Mouse (Mus musculus): ENCODE measurements around the gene Cd3eap.

Gene Cd3eap

DNA sequence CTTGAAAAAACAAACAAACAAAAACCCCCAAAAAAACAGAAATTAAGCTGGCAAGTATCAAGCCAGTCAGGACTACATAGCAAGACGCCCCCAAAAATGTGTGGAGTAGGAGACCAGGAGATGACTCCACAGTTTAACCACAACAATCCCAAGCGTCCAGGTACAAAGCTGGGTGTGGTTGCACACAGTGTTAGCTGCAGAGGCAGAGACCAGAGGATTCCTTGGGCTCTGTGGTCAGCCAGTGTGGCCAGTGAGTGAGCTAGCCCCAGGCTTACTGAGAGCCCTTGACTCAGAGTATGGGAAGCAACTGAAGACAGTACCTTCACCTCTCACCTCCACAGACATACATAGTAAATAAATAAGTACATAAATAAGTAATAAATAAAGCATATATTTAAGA lies 27.4 kb downstream of the Cd3eap start:
- DNase-seq (ENCODE audit: low spot score): no peak

DNA sequence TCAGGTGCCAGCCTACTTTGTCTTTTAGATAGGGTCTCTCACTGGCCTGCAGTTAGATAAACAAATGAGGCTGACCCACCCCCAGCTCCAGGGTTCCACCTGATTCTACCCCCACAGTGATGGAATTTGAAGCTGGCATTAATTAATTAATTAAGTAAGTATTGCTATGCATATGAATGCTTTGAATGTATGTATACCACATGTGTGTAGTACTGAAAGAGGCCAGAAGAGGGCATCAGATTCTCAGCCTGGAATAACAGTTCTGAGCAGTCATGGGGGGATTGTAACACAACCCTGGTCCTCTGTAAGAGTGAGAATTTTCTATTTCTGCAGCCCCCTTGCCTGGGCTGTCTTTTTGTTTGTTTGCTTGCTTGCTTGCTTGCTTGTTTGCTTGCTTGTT lies 30.9 kb downstream of the Cd3eap start:
- DNase-seq (ENCODE audit: low spot score): no peak

DNA sequence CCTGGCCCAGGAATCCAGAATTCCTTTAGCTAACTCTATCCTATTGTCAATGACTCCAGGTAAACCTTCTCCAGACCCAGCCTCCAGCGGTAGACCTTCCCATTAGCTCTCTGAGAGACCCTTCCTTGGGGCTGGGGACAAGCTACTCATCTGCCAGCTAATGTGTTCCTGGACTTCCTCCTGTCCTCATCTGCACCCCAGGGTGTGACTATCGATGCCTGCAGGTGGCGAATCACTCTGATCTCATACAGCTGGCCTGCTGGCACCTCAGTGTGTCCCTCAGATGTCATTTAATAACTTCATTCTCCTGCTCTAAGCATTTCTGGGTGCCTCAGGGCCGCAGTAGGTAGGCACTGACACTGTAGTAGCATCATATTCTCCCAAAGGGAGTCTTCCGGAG lies 31.5 kb downstream of the Cd3eap start:
- no peak for DNase-seq (ENCODE audit: low spot score)

DNA sequence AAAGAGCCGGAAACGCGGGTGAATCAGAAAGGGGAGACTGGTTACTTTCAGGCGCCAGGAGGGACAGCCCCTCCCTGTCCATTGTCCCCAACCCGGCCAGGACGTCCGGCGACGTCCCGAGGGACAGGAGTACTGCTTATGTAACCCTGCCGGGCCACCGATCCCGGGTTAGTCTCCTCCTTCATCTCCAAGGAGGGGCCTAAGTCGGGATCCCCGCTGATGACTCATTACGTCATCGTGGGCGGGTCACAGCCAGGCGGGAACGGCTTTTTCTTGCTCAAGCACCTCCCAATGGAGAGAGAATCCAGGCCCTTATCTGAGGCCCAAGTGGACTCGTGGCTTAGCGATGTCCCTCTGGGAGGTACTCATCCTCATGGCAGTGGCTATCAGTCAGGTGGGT lies 32.2 kb downstream of the Cd3eap start:
- DNase-seq (ENCODE audit: low spot score): no peak

DNA sequence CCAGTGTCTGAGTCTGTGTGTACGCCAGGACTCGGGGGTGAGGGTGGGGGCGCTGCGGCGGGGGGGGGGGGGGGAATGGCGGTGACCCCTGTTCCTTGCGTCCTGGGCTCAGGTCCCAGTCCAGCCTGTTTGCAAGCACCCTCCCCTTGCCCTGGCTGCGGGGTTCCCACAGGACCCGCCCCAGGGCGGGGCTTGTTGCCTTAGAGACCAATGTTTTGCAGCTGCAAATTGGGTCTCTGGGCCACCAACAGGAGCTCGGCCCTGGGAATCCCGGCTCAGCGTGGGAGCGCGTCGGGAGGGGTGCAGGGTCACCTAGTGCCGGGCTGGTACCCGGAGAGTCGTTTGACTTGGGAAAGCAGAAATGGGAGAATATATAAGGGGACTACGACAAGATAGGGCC lies 32.9 kb downstream of the Cd3eap start:
- DNase-seq (ENCODE audit: low spot score): no peak

DNA sequence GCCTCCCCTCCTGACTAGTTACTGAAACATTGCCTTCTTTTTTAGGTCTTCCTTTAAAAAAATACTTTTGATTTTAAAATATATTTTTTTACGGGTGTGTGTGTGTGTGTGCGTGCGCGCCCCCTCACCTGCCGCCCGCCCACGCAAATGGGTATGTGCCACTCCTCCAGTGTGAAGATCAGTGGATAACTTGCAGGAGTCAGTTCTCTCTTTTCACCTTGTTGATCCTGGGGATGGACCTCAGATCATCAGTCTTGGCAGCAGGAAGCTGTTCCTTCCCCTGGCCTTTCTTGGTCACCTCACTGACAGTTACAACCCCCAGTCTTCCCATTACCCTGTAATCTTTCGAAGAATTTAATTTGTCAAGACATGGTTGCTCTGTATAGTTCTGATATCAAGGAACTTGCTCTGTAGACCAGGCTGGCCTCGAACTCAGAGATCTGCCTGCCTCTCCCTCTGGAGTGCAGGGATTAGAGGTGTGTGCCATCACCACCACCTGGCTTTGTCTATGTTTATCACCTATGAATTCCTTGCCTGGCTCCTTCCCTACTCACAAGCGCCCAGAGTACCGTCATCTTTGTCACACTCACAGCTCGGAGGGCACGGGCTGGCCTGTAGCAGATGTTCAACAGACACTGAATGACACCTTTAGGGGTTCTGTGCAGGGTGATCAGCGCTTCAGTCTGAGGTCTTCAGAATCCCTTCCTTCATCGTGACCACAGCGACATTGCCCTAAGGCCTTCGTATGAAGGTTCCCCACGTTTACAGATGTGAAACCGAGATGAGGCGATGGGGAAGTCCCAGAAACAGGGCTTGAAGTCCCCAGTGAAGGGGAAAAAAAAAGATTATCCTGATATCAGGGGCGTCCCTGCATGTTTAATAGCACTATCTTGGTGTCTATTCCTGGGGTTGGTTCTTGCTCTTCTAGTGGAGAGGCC lies 33.8 kb downstream of the Cd3eap start:
- no peak for DNase-seq (ENCODE audit: low spot score)

DNA sequence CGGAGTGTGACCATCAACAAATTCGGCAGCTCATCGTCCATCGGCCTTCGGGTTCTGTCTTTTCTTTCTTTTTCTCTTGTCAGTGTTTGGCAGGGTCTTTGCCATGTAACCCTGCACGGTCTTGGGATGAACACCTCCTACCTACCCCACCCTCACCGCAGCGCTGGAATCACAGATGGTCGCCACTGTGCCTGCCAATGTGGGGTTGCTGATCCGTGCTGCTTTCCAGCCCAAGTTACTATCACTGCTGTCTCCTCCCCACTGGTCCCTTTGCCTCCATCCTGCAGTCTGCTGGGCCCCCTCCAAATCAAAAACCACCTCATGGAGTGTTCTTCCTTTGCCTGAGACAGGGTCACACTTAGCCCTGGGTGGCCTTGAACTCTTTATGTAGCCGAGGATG lies 35.1 kb downstream of the Cd3eap start:
- DNase-seq (ENCODE audit: low spot score): no peak

DNA sequence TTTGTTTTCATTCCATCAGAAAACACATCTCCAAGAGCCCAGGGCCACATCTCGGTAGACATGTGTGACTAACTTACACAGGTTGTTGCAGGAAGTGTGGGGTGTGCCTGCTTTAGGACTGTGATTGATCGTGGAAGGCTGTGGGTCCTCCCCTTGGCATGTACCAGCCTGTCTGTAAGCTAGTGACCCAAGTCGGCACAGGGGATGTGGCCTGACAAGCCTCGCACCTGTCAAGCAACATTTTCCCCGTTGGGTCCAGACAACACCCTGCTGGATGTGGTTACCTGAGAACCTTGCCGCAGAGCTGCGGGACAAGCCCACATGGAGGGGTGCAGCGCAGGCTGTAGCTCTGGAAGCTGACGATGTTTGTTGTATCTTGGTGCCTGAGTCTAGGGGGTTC lies 36.8 kb downstream of the Cd3eap start:
- no peak for DNase-seq (ENCODE audit: low spot score)

DNA sequence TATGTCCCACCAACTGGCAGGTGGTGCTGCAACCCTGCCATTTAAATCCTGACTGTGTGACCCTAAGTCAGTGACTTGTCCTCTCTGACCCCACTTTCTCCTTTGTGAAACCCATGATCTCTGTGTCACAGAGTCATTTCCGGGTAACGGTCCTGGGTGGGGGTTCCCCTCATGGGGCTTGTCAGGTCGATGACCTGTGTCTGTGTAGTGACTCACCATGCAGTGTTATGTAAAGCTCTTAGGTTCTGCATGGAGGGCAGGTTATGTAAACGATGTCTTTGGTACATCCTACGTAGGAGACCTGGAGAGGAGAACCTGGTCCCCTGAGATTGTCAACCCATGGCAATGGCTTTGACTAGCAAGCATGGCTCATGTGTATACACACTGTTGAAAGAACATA lies 37.8 kb downstream of the Cd3eap start:
- DNase-seq (ENCODE audit: low spot score): no peak

DNA sequence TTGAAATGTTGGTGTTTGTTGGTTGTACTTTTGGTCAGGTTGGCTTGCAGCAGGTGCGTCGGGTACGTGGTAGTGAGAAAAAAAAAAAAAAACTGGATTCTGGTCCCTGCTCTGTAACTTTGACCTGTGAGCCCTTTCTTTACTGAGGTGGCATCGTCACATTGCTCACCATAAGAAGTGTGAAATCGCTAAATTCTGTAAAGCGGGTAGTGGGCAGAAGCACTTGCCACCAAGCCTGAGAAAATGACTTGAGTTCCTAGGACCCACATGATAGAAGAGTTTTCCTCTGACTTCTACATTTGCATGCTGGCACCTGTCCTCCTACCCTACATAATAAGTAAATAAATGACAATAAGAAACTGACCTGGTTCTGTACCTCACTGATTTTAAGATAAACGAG lies 38.6 kb downstream of the Cd3eap start:
- no peak for DNase-seq (ENCODE audit: low spot score)

DNA sequence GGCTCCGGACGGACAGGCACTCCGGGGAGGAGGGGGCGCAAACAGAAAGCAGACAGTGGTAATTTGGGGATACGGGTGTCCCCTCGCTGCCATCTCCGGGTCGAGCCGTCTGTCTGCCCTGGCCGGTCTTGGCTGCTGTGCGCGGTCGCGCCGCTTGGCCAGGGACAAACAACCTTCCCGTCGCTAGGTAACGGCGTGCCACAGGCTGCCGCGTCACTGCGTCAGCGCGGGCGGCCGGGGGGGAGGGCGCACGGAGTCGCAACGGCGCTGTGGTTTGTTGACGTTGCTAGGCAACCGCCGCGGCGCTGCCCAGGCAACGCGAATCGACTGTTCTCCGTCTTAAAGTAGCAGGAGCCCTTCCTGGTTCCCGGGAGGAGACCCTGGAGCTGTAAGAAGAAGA lies 39.4 kb downstream of the Cd3eap start:
- DNase-seq (ENCODE audit: low spot score): peak; percentile 84

DNA sequence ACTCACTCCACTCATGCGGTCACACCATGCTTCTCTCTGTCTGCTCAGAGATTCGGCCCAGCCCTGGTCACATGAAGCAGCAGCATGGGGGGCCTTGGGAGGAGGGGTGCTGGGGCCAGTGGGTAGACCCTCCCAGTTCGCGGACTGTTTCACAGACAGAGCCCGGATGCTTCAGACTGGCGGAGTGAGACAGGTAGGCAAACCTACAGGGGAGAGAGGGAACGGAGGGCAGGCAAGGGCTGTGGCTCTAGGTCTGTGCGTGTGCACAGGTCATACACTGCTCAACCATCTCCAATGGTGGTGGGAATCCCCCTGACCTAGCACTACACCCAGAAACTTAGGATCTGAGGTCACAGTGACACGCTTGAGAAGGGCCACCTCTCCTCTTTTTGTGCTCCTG lies 39.8 kb downstream of the Cd3eap start:
- no peak for DNase-seq (ENCODE audit: low spot score)

DNA sequence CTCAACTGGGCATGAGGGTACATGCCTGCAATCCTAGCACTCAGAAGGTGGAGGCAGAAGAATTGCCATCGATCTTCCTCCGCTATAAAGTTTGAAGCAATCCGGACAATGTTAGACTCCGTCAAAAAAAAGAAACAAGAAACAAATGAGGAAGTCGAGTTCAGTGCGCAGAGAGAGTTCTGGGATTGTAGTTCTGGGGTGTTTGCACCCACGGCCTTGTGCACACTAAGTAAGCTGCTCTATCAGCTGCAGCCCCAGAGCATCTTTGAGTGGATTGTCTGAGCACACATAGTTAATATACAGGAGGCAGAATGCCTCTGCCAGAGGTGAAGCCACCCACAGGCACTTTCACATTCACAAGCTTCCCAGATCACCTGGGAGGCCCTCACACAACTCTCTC lies 40.6 kb downstream of the Cd3eap start:
- no peak for DNase-seq (ENCODE audit: low spot score)

DNA sequence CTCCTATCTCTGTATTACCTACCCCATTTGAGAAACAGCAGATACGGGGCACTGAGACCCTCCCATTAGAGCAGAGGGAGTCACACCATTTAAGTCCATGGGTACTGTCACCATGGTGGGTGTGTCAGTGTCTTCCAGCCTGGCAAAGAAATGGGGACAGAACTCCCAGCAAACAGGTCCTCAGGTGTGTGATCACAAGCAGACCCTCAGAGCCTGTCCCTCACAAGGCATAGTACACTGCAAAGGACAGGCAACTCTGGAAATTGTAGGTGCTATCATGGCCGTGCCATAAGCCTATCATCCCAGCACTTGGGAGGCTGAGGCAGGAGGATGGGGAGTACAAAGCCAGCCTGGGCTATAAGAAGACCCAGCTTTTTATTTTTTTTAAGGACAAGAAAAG lies 41.1 kb downstream of the Cd3eap start:
- no peak for DNase-seq (ENCODE audit: low spot score)

DNA sequence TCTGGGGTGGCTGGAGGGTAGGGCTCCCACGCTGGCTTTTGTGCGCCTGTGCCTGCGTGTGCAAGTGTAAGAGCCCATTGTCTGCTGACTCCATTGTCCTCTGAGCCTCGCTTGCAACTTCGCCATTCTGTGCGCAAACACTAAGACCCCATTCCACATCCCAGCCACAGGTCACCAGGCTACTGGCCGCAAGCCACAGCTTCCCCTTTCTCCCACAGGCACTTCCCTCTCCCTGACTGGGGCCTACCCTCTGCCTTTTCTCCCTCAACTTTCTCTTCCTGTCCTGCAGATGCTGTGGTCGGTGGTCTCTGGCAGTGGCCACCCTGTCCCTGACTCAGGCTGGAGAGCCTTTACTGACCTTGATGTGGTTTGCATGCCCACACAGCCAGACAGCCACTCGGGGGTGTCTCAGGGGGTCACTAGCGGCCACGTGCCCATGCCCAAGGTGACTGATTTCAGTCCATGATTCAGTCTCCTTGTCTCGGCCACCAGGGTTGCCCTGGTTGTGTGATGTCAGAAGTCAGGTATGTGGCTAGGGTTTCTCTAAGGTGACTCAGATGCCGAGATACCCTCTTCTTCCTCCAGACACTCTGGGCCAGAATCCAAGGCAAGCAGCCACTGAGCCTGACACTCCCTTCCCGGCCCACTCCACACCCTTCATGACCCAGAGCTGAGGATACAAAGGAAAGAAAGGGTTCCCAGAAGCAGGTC lies 42.7 kb downstream of the Cd3eap start:
- DNase-seq (ENCODE audit: low spot score): no peak

DNA sequence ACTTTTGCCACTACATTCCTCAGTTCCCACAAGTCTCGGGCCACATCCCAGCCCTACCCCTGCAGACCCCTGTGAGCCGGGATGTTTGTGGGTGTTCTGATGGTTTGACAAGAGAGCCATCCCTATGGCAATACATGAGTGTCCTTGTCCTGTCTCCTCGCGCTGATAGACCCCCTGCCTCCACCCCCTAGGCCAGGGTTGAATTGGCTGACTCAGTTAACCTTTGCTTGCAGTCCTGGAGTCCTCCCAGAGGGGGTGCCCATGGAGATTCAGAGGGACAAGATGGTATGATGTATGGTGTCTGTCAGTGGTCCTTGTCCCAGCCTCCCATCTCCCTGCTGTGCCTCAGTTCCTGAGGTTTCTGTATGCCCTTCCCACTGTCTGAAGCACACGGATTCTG lies 45.2 kb downstream of the Cd3eap start:
- DNase-seq (ENCODE audit: low spot score): no peak

DNA sequence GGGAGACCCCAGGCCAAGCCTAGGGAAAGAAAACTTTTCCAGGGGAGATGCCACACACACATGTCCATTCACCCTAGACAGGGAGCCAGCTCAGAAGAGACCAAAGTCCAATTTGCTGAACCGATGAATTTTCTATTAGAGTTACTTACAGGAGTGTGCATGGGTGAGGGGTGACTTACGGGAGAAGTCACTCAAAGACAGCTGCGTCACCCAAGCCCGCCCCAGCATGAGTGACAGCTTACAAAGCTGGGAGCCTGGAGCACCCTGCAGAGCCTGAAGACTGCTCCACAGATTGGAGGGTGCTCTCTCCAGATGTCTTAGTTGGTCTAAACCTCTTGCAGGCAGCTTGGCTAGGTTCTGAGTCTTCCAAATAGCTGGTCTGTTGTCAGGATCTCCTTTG lies 47.3 kb downstream of the Cd3eap start:
- DNase-seq (ENCODE audit: low spot score): no peak

DNA sequence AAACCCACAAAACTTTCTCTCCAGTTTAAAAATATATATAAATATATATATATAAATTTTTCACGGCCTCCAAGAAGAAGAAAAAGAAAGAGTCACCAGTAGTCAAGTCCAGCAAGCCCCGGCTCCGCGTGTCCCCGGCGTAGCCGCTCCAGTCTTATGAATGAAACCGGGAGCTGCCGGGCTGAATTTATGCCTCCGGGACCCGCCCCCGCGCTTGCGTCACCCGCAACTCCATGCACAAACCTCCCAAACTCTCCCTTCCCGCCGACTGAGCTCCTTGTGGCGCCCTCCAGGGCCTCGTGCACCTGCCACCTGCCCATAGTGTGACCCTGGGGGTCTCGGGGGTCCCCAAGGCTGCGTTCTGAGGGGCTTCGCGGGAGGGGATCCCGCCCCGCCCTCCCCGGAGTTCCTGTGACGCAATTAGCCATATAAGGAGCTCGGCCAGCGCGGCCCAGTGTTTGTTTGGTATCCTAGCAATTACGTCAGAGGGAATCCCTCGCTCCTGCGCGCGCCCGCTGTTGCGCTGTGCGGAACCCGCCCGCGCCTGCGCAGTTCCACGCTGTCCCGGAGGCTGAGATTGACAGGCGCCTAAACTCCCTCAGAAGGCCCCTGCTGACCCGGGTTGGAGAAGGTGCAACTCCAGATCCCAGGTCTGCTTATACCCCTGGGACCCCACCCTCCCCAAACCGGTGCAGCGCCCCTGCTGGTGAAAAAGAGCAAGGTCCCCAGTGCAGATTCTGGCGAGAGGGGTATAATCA lies 49.2 kb downstream of the Cd3eap start, which contains the start of gene Fosb:
Gene Fosb (minus strand): TSS at position 168 of the 758 bp plus-strand sequence.
- DNase-seq (ENCODE audit: low spot score): peak; percentile 96

DNA sequence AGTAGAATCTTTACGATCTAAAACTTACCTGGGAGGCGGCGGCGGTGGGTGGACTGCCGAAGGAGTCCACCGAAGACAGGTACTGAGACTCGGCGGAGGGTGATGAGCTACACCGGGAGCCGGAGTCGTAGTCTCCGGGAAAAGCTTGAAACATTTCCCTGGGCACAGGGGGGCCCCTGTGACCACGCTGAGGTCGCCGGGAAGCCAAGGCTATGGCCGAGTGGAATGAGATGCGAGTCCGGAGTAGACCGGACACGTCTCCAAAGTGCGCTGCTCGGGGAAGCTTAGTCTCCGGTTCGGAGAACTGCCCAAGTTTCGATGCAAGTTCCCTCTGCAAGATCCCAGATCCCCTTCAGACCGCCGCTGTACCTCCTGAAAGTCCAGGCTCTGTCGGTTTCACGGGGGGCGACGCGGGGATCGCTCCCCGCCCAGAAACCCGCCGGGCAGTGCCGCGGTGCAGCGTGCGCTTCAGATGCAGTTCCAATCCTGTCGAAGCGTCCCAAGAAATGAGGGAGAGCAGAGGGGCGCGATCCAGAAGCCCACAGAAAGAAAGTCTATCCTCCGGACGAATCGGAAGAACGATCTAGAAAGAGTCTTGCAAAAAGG lies 49.9 kb downstream of the Cd3eap start:
- DNase-seq (ENCODE audit: low spot score): no peak

DNA sequence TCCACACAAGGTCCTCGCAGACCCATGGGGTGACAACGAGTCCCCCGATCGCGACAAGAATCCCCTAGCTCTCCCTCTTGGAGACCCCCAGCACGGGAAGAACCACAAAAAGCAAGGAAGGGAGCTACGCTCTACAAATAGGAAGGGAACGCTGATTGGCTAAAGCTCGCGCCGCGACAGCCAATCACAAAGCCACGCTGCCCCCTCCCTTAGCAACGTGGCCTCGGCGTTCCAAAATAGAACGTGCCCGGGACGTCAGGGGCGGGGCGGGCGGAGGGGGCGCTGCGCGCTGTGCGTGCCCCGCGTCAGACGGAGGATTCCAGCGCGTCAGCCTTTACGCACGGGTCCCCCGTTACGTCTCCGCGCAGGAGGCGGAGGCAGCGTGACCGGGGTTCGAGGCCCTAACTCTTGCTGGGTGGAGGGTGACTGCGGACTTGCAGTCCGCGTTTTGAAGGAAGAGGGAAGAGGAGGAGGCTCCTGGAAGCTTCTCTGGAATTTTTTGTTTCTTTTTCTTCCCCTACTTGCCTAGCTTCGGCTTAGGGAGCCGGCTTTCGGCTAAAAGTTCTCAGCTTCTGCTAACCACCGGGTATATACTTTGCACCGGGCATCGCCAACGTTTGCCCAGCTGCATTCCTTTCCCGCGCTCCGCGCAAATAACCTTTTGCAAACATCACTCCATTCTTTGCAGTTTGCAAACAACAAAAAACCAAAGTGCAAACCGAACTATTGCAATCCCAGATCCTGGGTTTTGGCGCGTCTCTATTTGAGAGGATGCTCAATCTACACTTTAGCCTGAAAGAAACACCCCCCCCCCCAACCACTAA lies 50.6 kb downstream of the Cd3eap start:
- peak; percentile 93 for DNase-seq (ENCODE audit: low spot score)

DNA sequence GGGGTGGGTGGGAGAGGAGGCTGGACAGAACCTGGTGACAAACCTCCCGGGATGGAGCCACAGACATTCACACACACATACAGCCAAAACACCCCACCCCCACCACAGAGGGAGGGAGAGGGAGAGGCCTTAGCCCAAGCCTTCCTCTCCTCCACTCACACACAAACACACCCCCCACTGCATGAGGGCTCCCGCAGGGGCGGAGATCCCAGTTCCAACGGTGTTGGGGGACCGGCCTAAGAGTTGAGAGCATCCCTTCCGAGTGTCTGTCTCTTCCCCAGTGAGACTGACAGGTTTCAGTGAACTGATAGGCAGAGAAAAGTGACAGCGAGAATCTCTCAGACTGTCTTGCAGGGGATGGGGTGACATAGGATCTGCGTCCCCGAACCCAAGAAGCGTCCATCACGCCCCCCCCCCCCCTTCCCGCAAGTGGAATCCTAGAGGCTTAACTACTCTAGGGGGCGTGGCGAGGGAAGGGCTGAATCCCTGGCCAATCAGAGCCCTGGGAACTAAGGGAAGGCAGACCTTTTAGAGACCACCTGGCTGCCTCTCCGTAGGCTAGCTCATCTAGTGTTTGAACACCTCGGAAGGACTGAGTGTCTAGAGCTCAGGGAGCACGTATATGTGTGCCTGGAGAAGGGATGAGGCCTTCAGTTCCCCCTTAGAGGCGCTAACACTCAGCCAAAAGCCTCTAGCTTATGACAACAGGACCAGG lies 51.4 kb downstream of the Cd3eap start:
- DNase-seq (ENCODE audit: low spot score): peak; percentile 77

Measured in left cerebral cortex, adult 11 months (tissue).